Mouse (Mus musculus): Measurements from ENCODE around the gene Vmn1r239-ps. TPM values are rescaled to one million over a fixed set of nuclear protein-coding genes. Genes with fewer than 3 reads are reported as not detected.
"Not testable (repeated sequence)": the region's sequence is repeated elsewhere in the genome, so short reads cannot be mapped to it uniquely, and the experiment has no call there.

Vmn1r239-ps gene
- total RNA-seq (2012; rRNA removed) (not detected in 2 replicates), polyA plus RNA-seq (2012; ENCODE audit: insufficient read depth in 1 of 2, insufficient read length in 2 of 2, low read depth in 1 of 2, low replicate concordance in 2 of 2, missing spikeins in 1 of 2) (not detected)

- not testable (repeated sequence) for H3K27ac ChIP-seq (ENCODE audit: control insufficient read depth, low read depth, low read length); H3K9me3 ChIP-seq (replicated peaks; ENCODE audit: insufficient read depth, low read length); H3K9ac ChIP-seq (ENCODE audit: control insufficient read depth, low read depth, low read length, poor library complexity, severe bottlenecking); H3K4me3 ChIP-seq (ENCODE audit: control insufficient read depth in 1 of 2, insufficient read depth in 1 of 2, low read depth in 2 of 2, low read length in 2 of 2); H3K36me3 ChIP-seq (ENCODE audit: control insufficient read depth in 1 of 2, insufficient read depth in 2 of 2, low read length in 2 of 2); H3K4me1 ChIP-seq (ENCODE audit: control insufficient read depth in 1 of 2, insufficient read depth in 2 of 2, low read length in 2 of 2); DNase-seq (ENCODE audit: low read depth, low spot score); H3K79me2 ChIP-seq (ENCODE audit: control insufficient read depth, insufficient read depth, low read length, poor library complexity); H3K27me3 ChIP-seq (ENCODE audit: control insufficient read depth in 1 of 2, insufficient read depth in 2 of 2, low read length in 2 of 2)
Observed at GRCm38 (mm10) chrX:147453610-147454009, at the start of gene Vmn1r239-ps. Gene Vmn1r239-ps (minus strand): TSS chrX:147453710.

DNA sequence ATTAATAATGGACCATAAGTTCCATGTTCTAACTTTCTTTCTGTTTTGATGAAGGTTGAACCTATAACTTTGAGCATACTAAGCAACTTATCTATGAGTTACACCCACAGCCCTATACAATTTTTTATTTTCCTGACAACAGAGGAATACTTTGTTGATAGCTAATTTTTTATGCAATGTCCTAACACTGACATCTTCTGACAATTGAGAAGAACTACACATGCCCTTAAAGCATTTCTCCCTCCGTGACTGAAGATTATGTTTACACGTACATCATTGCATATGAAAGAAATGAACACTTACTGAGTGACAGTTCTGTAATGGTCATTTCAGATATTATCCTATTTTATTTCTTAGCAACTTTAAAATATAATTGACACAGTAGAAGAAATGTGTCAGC lies 36.0 kb upstream of the Vmn1r239-ps start:
- Histone ChIP-seq H3K9me3 (replicated peaks; ENCODE audit: insufficient read depth, low read length) (no peaks in the 10 kb centered on the region), H3K79me2 (ENCODE audit: control insufficient read depth, insufficient read depth, low read length, poor library complexity) (no peaks in the 10 kb centered on the region), H3K4me3 (ENCODE audit: control insufficient read depth in 1 of 2, insufficient read depth in 1 of 2, low read depth in 2 of 2, low read length in 2 of 2) (no peak overlapping the region), H3K4me1 (ENCODE audit: control insufficient read depth in 1 of 2, insufficient read depth in 2 of 2, low read length in 2 of 2) (no peaks in the 10 kb centered on the region), H3K9ac (ENCODE audit: control insufficient read depth, low read depth, low read length, poor library complexity, severe bottlenecking) (no peak overlapping the region), H3K27me3 (ENCODE audit: control insufficient read depth in 1 of 2, insufficient read depth in 2 of 2, low read length in 2 of 2) (no peaks in the 10 kb centered on the region), H3K27ac (ENCODE audit: control insufficient read depth, low read depth, low read length) (no peak overlapping the region), H3K36me3 (ENCODE audit: control insufficient read depth in 1 of 2, insufficient read depth in 2 of 2, low read length in 2 of 2) (no peaks in the 10 kb centered on the region)
- DNase-seq (ENCODE audit: low read depth, low spot score), result no peak
- TF ChIP-seq CTCF (IDR thresholded peaks at IDR 0.05 in 2 of 3, conservative IDR thresholded peaks at IDR 0.05 in 1 of 3; ENCODE audit: control insufficient read depth in 1 of 3, insufficient read depth in 1 of 3, low read depth in 2 of 3, low read length in 3 of 3, poor library complexity in 1 of 3, severe bottlenecking in 1 of 3), result peak in 2 of 3 experiments; percentile 9 to 31; a peak in 2 of 6 replicates
- peak; percentile 19; the same call in 1 of the 2 replicates for TF ChIP-seq SMC3 (IDR thresholded peaks at IDR 0.05; ENCODE audit: low read depth, low read length)
- no peak for TF ChIP-seq MYC (IDR thresholded peaks at IDR 0.05; ENCODE audit: low read depth, low read length)
- no peak for TF ChIP-seq POLR2A (IDR thresholded peaks at IDR 0.05; ENCODE audit: control insufficient read depth in 1 of 2, insufficient read depth in 1 of 2, low read depth in 1 of 2, low read length in 2 of 2, poor library complexity in 1 of 2)
- peak; percentile 25; the same call in 1 of the 2 replicates for TF ChIP-seq RAD21 (IDR thresholded peaks at IDR 0.05; ENCODE audit: low read depth, low read length)

GRCm38 (mm10) chrX:147443386-147443785 lies 10.1 kb downstream of the Vmn1r239-ps start:
- TF ChIP-seq CTCF (IDR thresholded peaks at IDR 0.05 in 2 of 3, conservative IDR thresholded peaks at IDR 0.05 in 1 of 3; ENCODE audit: control insufficient read depth in 1 of 3, insufficient read depth in 1 of 3, low read depth in 2 of 3, low read length in 3 of 3, poor library complexity in 1 of 3, severe bottlenecking in 1 of 3), result no peak
- TF ChIP-seq KAT2A (conservative IDR thresholded peaks at IDR 0.05; ENCODE audit: low read depth, low read length), result no peak
- TF ChIP-seq HCFC1 (IDR thresholded peaks at IDR 0.05; ENCODE audit: low read depth, low read length), result no peak
- no peak for TF ChIP-seq ETS1 (IDR thresholded peaks at IDR 0.05; ENCODE audit: low read depth, low read length)
- no peak for TF ChIP-seq NRF1 (IDR thresholded peaks at IDR 0.05; ENCODE audit: insufficient read depth, low read depth, low read length, poor library complexity, severe bottlenecking)
- no peak for TF ChIP-seq CHD1 (IDR thresholded peaks at IDR 0.05; ENCODE audit: low read depth, low read length)
- TF ChIP-seq MXI1 (IDR thresholded peaks at IDR 0.05; ENCODE audit: low read depth, low read length), result no peak
- no peak for TF ChIP-seq POLR2A (IDR thresholded peaks at IDR 0.05; ENCODE audit: control insufficient read depth in 1 of 2, insufficient read depth in 1 of 2, low read depth in 1 of 2, low read length in 2 of 2, poor library complexity in 1 of 2)

More at GRCm38 (mm10) chrX:147443386-147443785, 10.1 kb downstream of the Vmn1r239-ps start:
- DNase-seq (ENCODE audit: low read depth, low spot score), result no peak
- no peaks in the 10 kb centered on the region for H3K36me3 ChIP-seq (ENCODE audit: control insufficient read depth in 1 of 2, insufficient read depth in 2 of 2, low read length in 2 of 2)
- H3K9ac ChIP-seq (ENCODE audit: control insufficient read depth, low read depth, low read length, poor library complexity, severe bottlenecking), result no peak overlapping the region
- no peak overlapping the region for H3K4me3 ChIP-seq (ENCODE audit: control insufficient read depth in 1 of 2, insufficient read depth in 1 of 2, low read depth in 2 of 2, low read length in 2 of 2)
- no peaks in the 10 kb centered on the region for H3K4me1 ChIP-seq (ENCODE audit: control insufficient read depth in 1 of 2, insufficient read depth in 2 of 2, low read length in 2 of 2)
- no peaks in the 10 kb centered on the region for H3K9me3 ChIP-seq (replicated peaks; ENCODE audit: insufficient read depth, low read length)
- H3K27me3 ChIP-seq (ENCODE audit: control insufficient read depth in 1 of 2, insufficient read depth in 2 of 2, low read length in 2 of 2), result no peaks in the 10 kb centered on the region
- no peaks in the 10 kb centered on the region for H3K79me2 ChIP-seq (ENCODE audit: control insufficient read depth, insufficient read depth, low read length, poor library complexity)
- no peak overlapping the region for H3K27ac ChIP-seq (ENCODE audit: control insufficient read depth, low read depth, low read length)

Data from MEL (cell line).